Mouse (Mus musculus) lung, postnatal 0 days (tissue): ENCODE measurements around the gene Zdhhc13. TPM values are rescaled to one million over a fixed set of nuclear protein-coding genes. Genes with fewer than 3 reads are reported as not detected.

ENCODE experiments used
- ATAC-seq: fragments of 200-750 bp; cut with Nextera tagmentation; 2 replicates; pipeline ENCODE4 v1.8.0; 2017; ENCODE audit warnings: moderate library complexity
- DNase-seq: peaks from one replicate; pipeline ENCODE4 v3.0.0-alpha.2; 2016; ENCODE audit warnings: low spot score
- H3K27ac ChIP-seq: fragments of 300-500 bp; sonication (generic); 2 replicates; pipeline ENCODE4 v1.5.1; 2014; ENCODE audit warnings: antibody characterized with exemption, mild to moderate bottlenecking, low read length, mixed read lengths
- H3K27me3 ChIP-seq: fragments of 300-500 bp; sonication (generic); replicated peaks from 2 replicates; pipeline ENCODE4 v1.6.1; 2014; ENCODE audit warnings: low read length, mixed read lengths; ENCODE audit not compliant: insufficient read depth
- H3K36me3 ChIP-seq: fragments of 300-500 bp; sonication (generic); 2 replicates; pipeline ENCODE4 v1.6.1; 2014; ENCODE audit warnings: low read length, mixed read lengths; ENCODE audit not compliant: insufficient read depth
- H3K4me1 ChIP-seq: fragments of 300-500 bp; sonication (generic); 2 replicates; pipeline ENCODE4 v1.6.1; 2014; ENCODE audit warnings: antibody characterized with exemption, low read depth, low read length, mixed read lengths; ENCODE audit not compliant: insufficient read depth
- H3K4me2 ChIP-seq: fragments of 300-500 bp; sonication (generic); replicated peaks from 2 replicates; pipeline ENCODE4 v1.6.1; 2014; ENCODE audit warnings: low read depth, mild to moderate bottlenecking, low read length, moderate library complexity, mixed read lengths
- H3K4me3 ChIP-seq: fragments of 300-500 bp; sonication (generic); 2 replicates; pipeline ENCODE4 v1.5.1; 2014; ENCODE audit warnings: low read depth, low read length
- H3K9ac ChIP-seq: fragments of 300-500 bp; sonication (generic); replicated peaks from 2 replicates; pipeline ENCODE4 v1.6.1; 2014; ENCODE audit warnings: low read depth, mild to moderate bottlenecking
- H3K9me3 ChIP-seq: fragments of 300-500 bp; sonication (generic); 2 replicates; pipeline ENCODE4 v1.6.1; 2016; ENCODE audit warnings: low read length, mixed read lengths
- CTCF ChIP-seq: IDR thresholded peaks from 2 replicates; pipeline ENCODE4 v1.5.1; 2016; ENCODE audit warnings: antibody characterized with exemption, mild to moderate bottlenecking
- EP300 ChIP-seq: IDR thresholded peaks from 2 replicates; pipeline ENCODE4 v1.6.1; 2016; ENCODE audit warnings: antibody characterized with exemption, mild to moderate bottlenecking, control low read depth
- WGBS: fragments of 180-500 bp; shearing (Covaris S2); extraction: QIAGEN DNeasy Blood & Tissue Kit; methylation state at CpG from one replicate; pipeline ENCODE4 v1.1.7; 2014; 5-methylcytosine and 5-hydroxymethylcytosine counted together
- polyA plus RNA-seq: library from polyadenylated mRNA; unstranded; fragments of >200 nt; fragmentation: Nextera tagmentation; extraction: Ambion mirVana; gene quantifications from 2 replicates; pipeline ENCODE4 v1.2.1, GENCODE M21; 2015

The Zdhhc13 gene
- polyA plus RNA-seq, 1 experiment from 2014 or later, result 15.5 TPM

GRCm38 (mm10) chr7:48855461-48855860, 66.7 kb downstream of the Zdhhc13 start:
- WGBS, result 87% methylated on average over 3 of the region's 3 CpGs
- H3K9ac ChIP-seq, result no peak overlapping the region
- DNase-seq (no peak), ATAC-seq (no peak)
- H3K27me3 ChIP-seq, result no peaks in the 10 kb centered on the region
- no peaks in the 10 kb centered on the region; the same call in 1 of the 2 replicates for H3K4me1 ChIP-seq
- no peak for TF ChIP-seq EP300
- TF ChIP-seq CTCF, result no peak
- H3K4me2 ChIP-seq, result no peak overlapping the region
- H3K4me3 ChIP-seq, result no peak overlapping the region
- no peak overlapping the region for H3K27ac ChIP-seq
- H3K9me3 ChIP-seq, result no peaks in the 10 kb centered on the region
- no peaks in the 10 kb centered on the region for H3K36me3 ChIP-seq

GRCm38 (mm10) chr7:48858257-48858656, 69.5 kb downstream of the Zdhhc13 start:
- no peak for TF ChIP-seq CTCF
- no peak for TF ChIP-seq EP300
- no peak overlapping the region for H3K9ac ChIP-seq
- DNase-seq (no peak), ATAC-seq (no peak)
- no peak overlapping the region for H3K4me2 ChIP-seq
- H3K27me3 ChIP-seq, result no peaks in the 10 kb centered on the region
- no peaks in the 10 kb centered on the region for H3K36me3 ChIP-seq
- no peaks in the 10 kb centered on the region; the same call in 1 of the 2 replicates for H3K4me1 ChIP-seq
- H3K27ac ChIP-seq, result no peak overlapping the region
- no peak overlapping the region for H3K4me3 ChIP-seq
- 41% methylated on average over 1 of the region's 1 CpGs for WGBS
- no peaks in the 10 kb centered on the region for H3K9me3 ChIP-seq

- 55% methylated on average over 4 of the region's 4 CpGs for WGBS
- Histone ChIP-seq H3K4me1 (no peaks in the 10 kb centered on the region; the same call in 1 of the 2 replicates), H3K9ac (no peak overlapping the region), H3K27ac (no peak overlapping the region), H3K4me3 (no peak overlapping the region), H3K4me2 (no peak overlapping the region), H3K27me3 (no peaks in the 10 kb centered on the region), H3K36me3 (no peaks in the 10 kb centered on the region), H3K9me3 (no peaks in the 10 kb centered on the region)
- TF ChIP-seq EP300 (no peak), CTCF (no peak)
- DNase-seq (no peak), ATAC-seq (no peak)
These were observed 70.6 kb downstream of the Zdhhc13 start for GRCm38 (mm10) chr7:48859362-48859761.

GRCm38 (mm10) chr7:48860948-48861347, 72.1 kb downstream of the Zdhhc13 start:
- ATAC-seq (no peak), DNase-seq (no peak)
- H3K9me3 ChIP-seq, result no peaks in the 10 kb centered on the region
- no peaks in the 10 kb centered on the region for H3K36me3 ChIP-seq
- TF ChIP-seq CTCF, result no peak
- no peak for TF ChIP-seq EP300
- H3K27me3 ChIP-seq, result no peaks in the 10 kb centered on the region
- H3K4me2 ChIP-seq, result no peak overlapping the region
- H3K4me1 ChIP-seq, result no peaks in the 10 kb centered on the region; the same call in 1 of the 2 replicates
- WGBS, result 53% methylated on average over 1 of the region's 1 CpGs
- H3K4me3 ChIP-seq, result no peak overlapping the region
- no peak overlapping the region for H3K27ac ChIP-seq
- no peak overlapping the region for H3K9ac ChIP-seq

- H3K9ac ChIP-seq, result no peak overlapping the region
- ATAC-seq, result no peak
- no peak for DNase-seq
- TF ChIP-seq CTCF (no peak), EP300 (no peak)
- WGBS, result 82% methylated on average over 4 of the region's 4 CpGs
- no peaks in the 10 kb centered on the region for H3K27me3 ChIP-seq
- no peaks in the 10 kb centered on the region; the same call in 1 of the 2 replicates for H3K4me1 ChIP-seq
- no peak overlapping the region for H3K4me3 ChIP-seq
- no peak overlapping the region for H3K27ac ChIP-seq
- no peaks in the 10 kb centered on the region for H3K36me3 ChIP-seq
- H3K4me2 ChIP-seq, result no peak overlapping the region
- no peaks in the 10 kb centered on the region for H3K9me3 ChIP-seq
These were observed 73.0 kb downstream of the Zdhhc13 start for GRCm38 (mm10) chr7:48861796-48862195.

GRCm38 (mm10) chr7:48864199-48864598, 75.4 kb downstream of the Zdhhc13 start:
- Histone ChIP-seq H3K27ac (no peak overlapping the region), H3K4me1 (no peaks in the 10 kb centered on the region), H3K36me3 (0 out of 2 replicates have a peak, but pooled peaks cover 4% of the 10 kb centered on the region), H3K4me3 (no peak overlapping the region), H3K9ac (no peak overlapping the region), H3K27me3 (no peaks in the 10 kb centered on the region), H3K4me2 (no peak overlapping the region), H3K9me3 (no peaks in the 10 kb centered on the region)
- TF ChIP-seq EP300 (no peak), CTCF (no peak)
- no peak for DNase-seq
- no peak for ATAC-seq
